Mouse (Mus musculus) regulatory T cell (primary cell): ENCODE results near the gene Mug1.
"Not testable (repeated sequence)": the region's sequence is repeated elsewhere in the genome, so short reads cannot be mapped to it uniquely, and the experiment has no call there.

Source experiments
- in situ Hi-C: fragments of 300-600 bp; cut with MboI, MseI; formaldehyde crosslinking; loops from one replicate; pipeline ENCODE4 v1.15.1; 2025; ENCODE audit warnings: high pct_unique_total_duplicates

The Mug1 gene

DNA sequence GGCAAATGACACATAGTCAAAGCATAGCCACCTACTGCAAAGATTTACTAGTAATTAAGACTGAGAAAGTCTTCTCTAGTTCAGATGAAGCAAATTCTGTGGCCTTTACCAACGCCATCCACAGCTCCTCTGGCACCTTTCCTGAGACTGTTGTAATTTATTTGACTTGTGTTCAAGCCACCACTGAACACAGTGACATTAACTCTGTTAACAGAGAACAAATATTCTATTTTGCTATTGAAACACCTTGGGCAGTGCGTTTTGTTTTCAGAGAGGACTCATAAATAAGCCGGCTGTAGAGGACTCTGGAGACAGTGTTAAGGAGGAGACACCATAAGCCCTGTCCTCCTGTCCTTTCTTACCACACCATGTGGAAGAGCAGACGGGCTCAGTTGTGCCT is at the start of gene Mug1:
Mug1 (plus strand) TSS at position 271 of the 400 bp plus-strand sequence.
- in situ Hi-C loops = not testable (repeated sequence)

DNA sequence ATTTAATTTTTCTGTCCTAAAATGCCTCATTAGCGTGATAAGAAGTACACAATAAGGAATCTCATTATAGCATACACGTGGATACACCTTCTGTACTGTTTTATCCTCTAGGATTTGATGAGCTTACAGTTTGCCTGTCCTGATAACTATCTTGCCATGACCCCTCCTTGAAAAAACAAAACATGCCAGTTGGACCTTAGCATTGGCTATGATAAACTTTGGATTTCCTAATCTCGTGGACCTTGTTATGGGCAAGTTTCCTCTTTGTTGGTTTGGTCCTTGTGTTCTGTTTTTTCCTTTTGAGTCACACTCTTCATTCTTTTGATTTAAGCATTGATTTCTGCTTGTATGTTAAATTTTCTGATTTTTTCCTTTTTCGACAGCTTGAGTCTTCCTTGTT is 10.3 kb upstream of the Mug1 start:
- in situ Hi-C loops = no loop called here

DNA sequence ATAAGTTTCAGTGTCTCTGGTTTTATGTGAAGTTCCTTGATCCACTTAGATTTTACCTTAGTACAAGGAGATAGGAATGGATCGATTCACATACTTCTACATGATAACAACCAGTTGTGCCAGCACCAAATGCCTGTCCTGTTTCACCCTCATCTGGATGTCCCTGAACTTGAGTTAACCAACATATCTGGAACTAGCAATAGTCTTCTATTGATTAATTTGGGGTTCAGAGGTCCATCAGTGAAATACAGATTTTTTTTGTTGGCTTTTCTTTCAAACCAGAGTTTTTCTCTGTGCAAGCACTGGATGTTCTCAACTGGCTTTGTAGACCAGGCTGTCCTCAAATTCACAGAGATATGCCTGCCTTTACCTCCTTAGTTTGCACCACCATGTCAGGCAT is 2.0 kb upstream of the Mug1 start:
- in situ Hi-C loops = no loop called here

DNA sequence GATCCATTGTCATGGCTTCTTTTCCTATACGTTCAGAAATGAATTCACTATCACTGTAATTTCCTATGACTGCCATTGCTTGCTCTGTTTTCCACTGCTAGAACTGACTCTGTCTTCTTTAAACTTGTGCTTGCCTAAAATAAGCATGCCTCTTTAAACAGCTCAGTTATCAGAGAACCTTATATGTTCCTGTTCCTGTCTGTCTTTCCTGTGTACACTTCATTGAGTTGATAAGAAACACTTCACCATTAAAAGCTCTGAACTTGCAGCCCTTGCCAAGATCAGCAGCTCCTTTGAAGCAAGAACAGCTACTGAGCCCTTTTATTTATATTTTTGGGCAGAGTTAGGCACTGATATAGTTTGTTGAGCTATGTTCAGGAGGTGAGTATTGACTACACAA is 10.0 kb downstream of the Mug1 start:
- in situ Hi-C loops = no loop called here
